Mouse (Mus musculus) CH12.LX (cell line): Measurements from ENCODE around the gene Ablim2. TPM values are rescaled to one million over a fixed set of nuclear protein-coding genes. Genes with fewer than 3 reads are reported as not detected.

Experiments used
- DNase-seq: peaks from one replicate; pipeline ENCODE4 v3.0.0-alpha.2; 2013; ENCODE audit errors: extremely low read depth
- H3K27ac ChIP-seq: 2 replicates; pipeline ENCODE4 v1.5.1; 2012; ENCODE audit warnings: low read depth, mild to moderate bottlenecking, control low read depth, moderate library complexity; ENCODE audit not compliant: insufficient read depth
- H3K27me3 ChIP-seq: replicated peaks from 2 replicates; pipeline ENCODE3; 2012; ENCODE audit warnings: inconsistent platforms
- H3K36me3 ChIP-seq, 2 experiments: replicated peaks in 1 of 2; 2 replicates each; pipeline versions ENCODE3 to v1.6.1; 2012; ENCODE audit warnings: inconsistent platforms in 1 of 2, low read length in 1 of 2, mild to moderate bottlenecking in 1 of 2, mixed read lengths in 1 of 2, moderate library complexity in 1 of 2; ENCODE audit not compliant: control insufficient read depth in 1 of 2, insufficient read depth in 1 of 2
- H3K4me1 ChIP-seq, 2 experiments: 2 replicates each; pipeline ENCODE4 v1.6.1; 2012; ENCODE audit warnings: inconsistent platforms in 1 of 2, moderate library complexity in 1 of 2; ENCODE audit not compliant: insufficient read depth in 2 of 2, control insufficient read depth in 1 of 2
- H3K4me2 ChIP-seq: 2 replicates; pipeline ENCODE4 v1.6.1; 2012; ENCODE audit warnings: low read depth, mild to moderate bottlenecking, control low read depth; ENCODE audit not compliant: poor library complexity, insufficient read depth, severe bottlenecking
- H3K4me3 ChIP-seq, 3 experiments: fragments of 150-350 bp in 1 of 3; sonication (generic) in 1 of 3; replicated peaks in 1 of 3; 2 replicates each; pipeline versions ENCODE3 to v1.5.1; 2011 to 2012; ENCODE audit warnings: low read depth in 2 of 3, low read length in 2 of 3, mild to moderate bottlenecking in 2 of 3, moderate library complexity in 2 of 3, control low read depth in 1 of 3, improper control_type of control experiment in 1 of 3, inconsistent platforms in 1 of 3, mixed read lengths in 1 of 3; ENCODE audit not compliant: poor library complexity in 1 of 3
- H3K79me2 ChIP-seq: replicated peaks from 2 replicates; pipeline ENCODE4 v1.6.1; 2012; ENCODE audit warnings: mild to moderate bottlenecking, moderate library complexity; ENCODE audit not compliant: control insufficient read depth, poor library complexity, insufficient read depth, severe bottlenecking; ENCODE audit errors: extremely low read depth
- H3K9ac ChIP-seq: 2 replicates; pipeline ENCODE4 v1.6.1; 2012; ENCODE audit warnings: low read depth, mild to moderate bottlenecking, control low read depth, moderate library complexity; ENCODE audit not compliant: insufficient read depth
- H3K9me3 ChIP-seq: replicated peaks from 2 replicates; pipeline ENCODE3; 2012; ENCODE audit warnings: low read length, inconsistent platforms, mixed read lengths
- BHLHE40 ChIP-seq: IDR thresholded peaks from 2 replicates; pipeline ENCODE4 v1.6.1; 2011; ENCODE audit warnings: mild to moderate bottlenecking, low read depth, low read length, improper control_type of control experiment
- CHD1 ChIP-seq: IDR thresholded peaks from 2 replicates; pipeline ENCODE4 v1.6.1; 2012; ENCODE audit warnings: low read depth, low read length, improper control_type of control experiment, inconsistent platforms
- CHD2 ChIP-seq: IDR thresholded peaks from 2 replicates; pipeline ENCODE4 v1.6.1; 2011; ENCODE audit warnings: low read length, improper control_type of control experiment
- CTCF ChIP-seq, 2 experiments: IDR thresholded peaks in 1 of 2; conservative IDR thresholded peaks in 1 of 2; 2 replicates each; pipeline ENCODE4 v1.5.1; 2011 to 2012; ENCODE audit warnings: low read depth in 2 of 2, low read length in 2 of 2, improper control_type of control experiment in 1 of 2, inconsistent platforms in 1 of 2, mild to moderate bottlenecking in 1 of 2, moderate library complexity in 1 of 2
- E2F4 ChIP-seq: IDR thresholded peaks from 2 replicates; pipeline ENCODE4 v1.6.1; 2011; ENCODE audit warnings: low read depth, low read length, improper control_type of control experiment; ENCODE audit not compliant: insufficient replicate concordance
- ETS1 ChIP-seq: conservative IDR thresholded peaks from 2 replicates; pipeline ENCODE4 v1.6.1; 2012; ENCODE audit warnings: low read depth, mild to moderate bottlenecking, inconsistent platforms, low read length, improper control_type of control experiment, moderate library complexity
- IRF4 ChIP-seq: IDR thresholded peaks from 2 replicates; pipeline ENCODE4 v1.6.1; 2014; ENCODE audit warnings: low read depth, mild to moderate bottlenecking, inconsistent platforms, low read length, improper control_type of control experiment
- JUND ChIP-seq: conservative IDR thresholded peaks from 2 replicates; pipeline ENCODE4 v1.6.1; 2011; ENCODE audit warnings: low read depth, low read length, improper control_type of control experiment
- KAT2A ChIP-seq: IDR thresholded peaks from 2 replicates; pipeline ENCODE4 v1.6.1; 2012; ENCODE audit warnings: low read length, improper control_type of control experiment, inconsistent platforms; ENCODE audit not compliant: insufficient replicate concordance
- MEF2A ChIP-seq: IDR thresholded peaks from 2 replicates; pipeline ENCODE4 v1.6.1; 2014; ENCODE audit warnings: low read depth, mild to moderate bottlenecking, inconsistent platforms, low read length, improper control_type of control experiment, borderline replicate concordance
- MXI1 ChIP-seq: IDR thresholded peaks from 2 replicates; pipeline ENCODE4 v1.6.1; 2011; ENCODE audit warnings: mild to moderate bottlenecking, low read depth, low read length, improper control_type of control experiment
- NELFE ChIP-seq: IDR thresholded peaks from 2 replicates; pipeline ENCODE4 v1.6.1; 2011; ENCODE audit warnings: low read depth, low read length, improper control_type of control experiment
- POLR2A ChIP-seq: IDR thresholded peaks from 2 replicates; pipeline ENCODE4 v1.6.1; 2011; ENCODE audit warnings: low read depth, mild to moderate bottlenecking, improper control_type of control experiment, low read length
- RAD21 ChIP-seq: IDR thresholded peaks from 2 replicates; pipeline ENCODE4 v1.6.1; 2011; ENCODE audit warnings: low read depth, mild to moderate bottlenecking, low read length, improper control_type of control experiment, moderate library complexity
- RCOR1 ChIP-seq: conservative IDR thresholded peaks from 2 replicates; pipeline ENCODE4 v1.6.1; 2012; ENCODE audit warnings: low read depth, mild to moderate bottlenecking, inconsistent platforms, low read length, improper control_type of control experiment
- SIN3A ChIP-seq: IDR thresholded peaks from 2 replicates; pipeline ENCODE4 v1.6.1; 2012; ENCODE audit warnings: low read length, improper control_type of control experiment, inconsistent platforms
- SMC3 ChIP-seq: IDR thresholded peaks from 2 replicates; pipeline ENCODE4 v1.6.1; 2011; ENCODE audit warnings: low read depth, low read length, improper control_type of control experiment
- TBP ChIP-seq: conservative IDR thresholded peaks from 2 replicates; pipeline ENCODE4 v1.6.1; 2011; ENCODE audit warnings: low read depth, low read length, improper control_type of control experiment
- TCF12 ChIP-seq: IDR thresholded peaks from 2 replicates; pipeline ENCODE4 v1.6.1; 2014; ENCODE audit warnings: low read depth, mild to moderate bottlenecking, inconsistent platforms, low read length, improper control_type of control experiment
- UBTF ChIP-seq: IDR thresholded peaks from 2 replicates; pipeline ENCODE4 v1.6.1; 2012; ENCODE audit warnings: low read depth, mild to moderate bottlenecking, inconsistent platforms, low read length, improper control_type of control experiment, moderate library complexity
- USF1 ChIP-seq: IDR thresholded peaks from 2 replicates; pipeline ENCODE4 v1.6.1; 2014; ENCODE audit warnings: low read depth, mild to moderate bottlenecking, inconsistent platforms, low read length, improper control_type of control experiment
- ZMIZ1 ChIP-seq: IDR thresholded peaks from 2 replicates; pipeline ENCODE4 v1.6.1; 2012; ENCODE audit warnings: low read depth, mild to moderate bottlenecking, inconsistent platforms, low read length, improper control_type of control experiment
- ZNF384 ChIP-seq: IDR thresholded peaks from 2 replicates; pipeline ENCODE4 v1.6.1; 2012; ENCODE audit warnings: low read depth, low read length, improper control_type of control experiment, inconsistent platforms
- dilution Hi-C: fragments of 300-500 bp; cut with MboI; formaldehyde crosslinking; loops from 2 replicates; pipeline ENCODE4 v1.14.3; 2020; ENCODE audit warnings: low sequenced_read_pairs; ENCODE audit not compliant: extremely low pct_unique_long_range_greater_than_20kb, extremely low pct_ligation_motif_present
- in situ Hi-C: fragments of 300-500 bp; cut with MboI; formaldehyde crosslinking; loops from 3 replicates; pipeline ENCODE4 v1.14.3; 2019; ENCODE audit warnings: low sequenced_read_pairs, low pct_ligation_motif_present, low pct_unique_long_range_greater_than_20kb, mixed read lengths
- polyA plus RNA-seq: library from polyadenylated mRNA; unstranded; fragments of >175 nt; gene quantifications from 2 replicates; pipeline ENCODE4 v1.2.1, GENCODE M21; 2012; ENCODE audit warnings: low read depth; ENCODE audit not compliant: insufficient read length
- total RNA-seq, 2 experiments: library from RNA; depleted of rRNA; stranded (reverse); fragments of 300-350 nt in 1 of 2; fragments of >200 nt in 1 of 2; gene quantifications; 2 replicates each; pipeline ENCODE4 v1.2.3; 2012 to 2014

Gene Ablim2
- total and polyA plus RNA-seq, 3 experiments: 4.4 to 12.2 (median 11.0) TPM

GRCm38 (mm10) chr5:35710481-35710880 lies 47.2 kb upstream of the Ablim2 start:
- Histone ChIP-seq H3K4me1 (peaks cover 0 to 4% of the 10 kb centered on the region in 2 experiments; a peak in 1 of 4 replicates), H3K9ac (no peak overlapping the region), H3K4me2 (no peak overlapping the region), H3K4me3 (no peak overlapping the region), H3K36me3 (peaks cover 0 to 28% of the 10 kb centered on the region in 2 experiments), H3K9me3 (no peaks in the 10 kb centered on the region), H3K27me3 (no peaks in the 10 kb centered on the region), H3K79me2 (no peaks in the 10 kb centered on the region), H3K27ac (no peak overlapping the region)
- dilution Hi-C loops (no loop called here), in situ Hi-C loops (no loop called here)
- DNase-seq: no peak
- TF ChIP-seq NELFE: no peak
- no peak for TF ChIP-seq MEF2A
- no peak for TF ChIP-seq TCF12
- TF ChIP-seq ZMIZ1: no peak
- no peak for TF ChIP-seq CHD1
- TF ChIP-seq SMC3: no peak
- no peak for TF ChIP-seq USF1
- no peak for TF ChIP-seq CHD2
- TF ChIP-seq RCOR1: no peak
- no peak for TF ChIP-seq SIN3A
- no peak for TF ChIP-seq ZNF384
- no peak for TF ChIP-seq POLR2A
- TF ChIP-seq RAD21: no peak
- no peak for TF ChIP-seq BHLHE40
- no peak for TF ChIP-seq ETS1
- TF ChIP-seq CTCF (conservative IDR thresholded peaks at IDR 0.05 in 1 of 2, IDR thresholded peaks at IDR 0.05 in 1 of 2; ENCODE audit: low read depth in 2 of 2, low read length in 2 of 2): no peak
- TF ChIP-seq TBP: no peak
- no peak for TF ChIP-seq JUND

DNA sequence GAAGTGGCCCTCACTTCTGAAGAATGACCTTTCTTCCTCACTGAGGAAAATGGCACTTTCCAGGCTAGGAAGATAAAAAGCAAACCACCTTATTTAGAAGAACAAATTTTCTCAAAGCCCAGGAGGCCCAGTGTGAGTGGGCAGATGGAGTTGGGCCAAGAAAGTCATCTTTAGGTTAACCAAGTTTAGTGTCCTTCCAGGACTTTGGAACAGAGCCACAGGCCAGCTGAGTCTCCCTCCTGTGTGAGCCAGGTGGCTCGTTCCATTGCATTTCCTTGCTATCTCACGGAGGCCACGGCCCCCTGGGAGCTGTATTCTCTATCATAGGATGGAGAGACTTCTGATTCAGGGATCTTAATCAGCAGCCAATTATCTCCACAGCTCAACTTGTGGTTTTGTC lies 46.7 kb upstream of the Ablim2 start:
- in situ Hi-C loops: no loop called here

More for the DNA sequence above, 46.7 kb upstream of the Ablim2 start:
- TF ChIP-seq JUND: no peak
- no peak for TF ChIP-seq ETS1
- no peak for TF ChIP-seq RAD21
- TF ChIP-seq SMC3: no peak
- TF ChIP-seq CTCF (conservative IDR thresholded peaks at IDR 0.05 in 1 of 2, IDR thresholded peaks at IDR 0.05 in 1 of 2; ENCODE audit: low read depth in 2 of 2, low read length in 2 of 2): no peak
- TF ChIP-seq IRF4: no peak
- TF ChIP-seq MXI1: no peak
- TF ChIP-seq TBP: no peak
- TF ChIP-seq UBTF: no peak
- no peak for TF ChIP-seq E2F4
- no peak for TF ChIP-seq MEF2A
- TF ChIP-seq POLR2A: no peak
- no peak for TF ChIP-seq KAT2A
- no peak for TF ChIP-seq ZMIZ1
- dilution Hi-C loops: no loop called here
- Histone ChIP-seq H3K27ac (no peak overlapping the region), H3K4me2 (no peak overlapping the region), H3K36me3 (peaks cover 0 to 27% of the 10 kb centered on the region in 2 experiments), H3K4me3 (no peak overlapping the region), H3K79me2 (no peaks in the 10 kb centered on the region), H3K9me3 (no peaks in the 10 kb centered on the region), H3K27me3 (no peaks in the 10 kb centered on the region), H3K9ac (no peak overlapping the region), H3K4me1 (peaks cover 0 to 4% of the 10 kb centered on the region in 2 experiments; a peak in 1 of 4 replicates)
- no peak for DNase-seq
